Mouse (Mus musculus) embryonic facial prominence, embryonic 15.5 days (tissue): ENCODE results near the gene Syngr3. TPM values are rescaled to one million over a fixed set of nuclear protein-coding genes. Genes with fewer than 3 reads are reported as not detected.
"Not testable (repeated sequence)": the region's sequence is repeated elsewhere in the genome, so short reads cannot be mapped to it uniquely, and the experiment has no call there.

Experiments
- ATAC-seq: fragments of 200-750 bp; cut with Nextera tagmentation; 2 replicates; pipeline ENCODE4 v1.8.0; 2017; ENCODE audit warnings: low read depth, moderate TSS enrichment; ENCODE audit not compliant: insufficient number of reproducible peaks, low FRiP score, low TSS enrichment
- H3K27ac ChIP-seq: fragments of 300-500 bp; sonication (generic); replicated peaks from 2 replicates; pipeline ENCODE4 v1.5.1; 2015; ENCODE audit warnings: mild to moderate bottlenecking, inconsistent platforms
- H3K27me3 ChIP-seq: fragments of 300-500 bp; sonication (generic); 2 replicates; pipeline ENCODE4 v1.6.1; 2015; ENCODE audit warnings: inconsistent platforms
- H3K36me3 ChIP-seq: fragments of 300-500 bp; sonication (generic); 2 replicates; pipeline ENCODE4 v1.6.1; 2015; ENCODE audit warnings: mild to moderate bottlenecking, inconsistent platforms
- H3K4me1 ChIP-seq: fragments of 300-500 bp; sonication (generic); 2 replicates; pipeline ENCODE4 v1.6.1; 2015; ENCODE audit warnings: inconsistent platforms
- H3K4me2 ChIP-seq: fragments of 300-500 bp; sonication (generic); replicated peaks from 2 replicates; pipeline ENCODE4 v1.6.1; 2015; ENCODE audit warnings: mild to moderate bottlenecking, inconsistent platforms
- H3K4me3 ChIP-seq: fragments of 300-500 bp; sonication (generic); replicated peaks from 2 replicates; pipeline ENCODE4 v1.5.1; 2015; ENCODE audit warnings: mild to moderate bottlenecking, inconsistent platforms
- H3K9ac ChIP-seq: fragments of 300-500 bp; sonication (generic); 2 replicates; pipeline ENCODE4 v1.6.1; 2015; ENCODE audit warnings: inconsistent platforms
- H3K9me3 ChIP-seq: fragments of 300-500 bp; sonication (generic); replicated peaks from 2 replicates; pipeline ENCODE4 v1.6.1; 2016; ENCODE audit warnings: inconsistent platforms
- WGBS: fragments of 180-500 bp; shearing (Covaris S2); methylation state at CpG from one replicate; pipeline ENCODE4 v1.1.7; 2015; 5-methylcytosine and 5-hydroxymethylcytosine counted together
- polyA plus RNA-seq: library from polyadenylated mRNA; unstranded; fragments of >200 nt; fragmentation: Nextera tagmentation; extraction: Ambion mirVana; gene quantifications from 2 replicates; pipeline ENCODE4 v1.2.1, GENCODE M21; 2015

The Syngr3 gene
- polyA plus RNA-seq, 1 experiment from 2014 or later = 2.9 TPM

DNA sequence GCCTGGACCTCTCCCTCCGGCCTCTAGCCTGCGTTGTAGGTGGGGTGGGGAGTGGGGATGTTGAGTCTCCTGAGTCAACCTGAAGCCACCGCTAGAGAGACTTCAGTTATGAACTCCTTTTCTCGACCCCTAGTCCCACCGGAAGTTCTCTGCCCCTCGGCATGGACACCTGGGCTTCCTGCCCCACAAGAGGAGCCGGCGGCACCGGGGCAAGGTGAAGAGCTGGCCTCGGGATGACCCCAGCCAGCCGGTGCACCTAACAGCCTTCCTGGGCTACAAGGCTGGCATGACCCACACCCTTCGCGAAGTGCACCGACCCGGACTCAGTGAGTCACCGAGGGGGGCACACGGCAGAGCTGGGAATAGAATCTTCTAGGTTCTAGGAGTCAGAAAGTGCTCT is 38.4 kb upstream of the Syngr3 start:
- H3K9ac ChIP-seq = no peak overlapping the region
- no peak overlapping the region for H3K4me3 ChIP-seq
- no peak overlapping the region for H3K4me2 ChIP-seq
- no peak for ATAC-seq
- 70% methylated on average over 17 of the region's 17 CpGs for WGBS
- H3K9me3 ChIP-seq = no peaks in the 10 kb centered on the region
- H3K36me3 ChIP-seq = no peaks in the 10 kb centered on the region
- 0 out of 2 replicates have a peak, but pooled peaks cover 4% of the 10 kb centered on the region for H3K27me3 ChIP-seq
- H3K27ac ChIP-seq = no peak overlapping the region
- H3K4me1 ChIP-seq = peaks cover 7% of the 10 kb centered on the region; the same call in 1 of the 2 replicates

DNA sequence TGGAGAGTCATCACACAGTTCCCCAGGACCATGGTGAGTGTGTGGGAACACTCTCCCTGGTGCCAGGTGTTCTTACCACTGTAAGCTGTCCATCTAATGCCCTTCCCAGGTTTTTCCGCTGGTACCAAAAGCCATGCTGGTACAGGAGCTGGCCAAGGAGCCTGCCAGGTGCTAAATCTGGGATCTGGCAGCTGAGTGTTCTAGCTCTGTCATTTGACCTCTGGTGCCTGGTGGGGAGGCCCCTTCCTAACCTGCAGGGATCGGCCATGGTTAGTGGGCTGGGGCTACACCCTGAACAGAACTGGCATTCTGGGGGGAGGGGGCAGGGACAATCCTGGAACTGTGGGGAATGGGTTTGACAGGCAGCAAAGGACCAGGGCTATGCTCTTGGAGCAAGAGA is 37.9 kb upstream of the Syngr3 start, which contains the start of gene Rpl3l:
TSS of gene Rpl3l (plus strand) at position 203 of the 400 bp plus-strand sequence.
- Histone ChIP-seq H3K9me3 (no peaks in the 10 kb centered on the region), H3K4me1 (peaks cover 12% of the 10 kb centered on the region; the same call in 1 of the 2 replicates), H3K9ac (no peak within 1 kb of the TSS), H3K36me3 (0 out of 2 replicates have a peak, but pooled peaks cover 1% of the 10 kb centered on the region), H3K4me2 (no peak within 1 kb of the TSS), H3K4me3 (no peak within 1 kb of the TSS), H3K27me3 (0 out of 2 replicates have a peak, but pooled peaks cover 4% of the 10 kb centered on the region), H3K27ac (no peak within 1 kb of the TSS)
- ATAC-seq = no peak
- 53% methylated on average over 2 of the region's 2 CpGs for WGBS

DNA sequence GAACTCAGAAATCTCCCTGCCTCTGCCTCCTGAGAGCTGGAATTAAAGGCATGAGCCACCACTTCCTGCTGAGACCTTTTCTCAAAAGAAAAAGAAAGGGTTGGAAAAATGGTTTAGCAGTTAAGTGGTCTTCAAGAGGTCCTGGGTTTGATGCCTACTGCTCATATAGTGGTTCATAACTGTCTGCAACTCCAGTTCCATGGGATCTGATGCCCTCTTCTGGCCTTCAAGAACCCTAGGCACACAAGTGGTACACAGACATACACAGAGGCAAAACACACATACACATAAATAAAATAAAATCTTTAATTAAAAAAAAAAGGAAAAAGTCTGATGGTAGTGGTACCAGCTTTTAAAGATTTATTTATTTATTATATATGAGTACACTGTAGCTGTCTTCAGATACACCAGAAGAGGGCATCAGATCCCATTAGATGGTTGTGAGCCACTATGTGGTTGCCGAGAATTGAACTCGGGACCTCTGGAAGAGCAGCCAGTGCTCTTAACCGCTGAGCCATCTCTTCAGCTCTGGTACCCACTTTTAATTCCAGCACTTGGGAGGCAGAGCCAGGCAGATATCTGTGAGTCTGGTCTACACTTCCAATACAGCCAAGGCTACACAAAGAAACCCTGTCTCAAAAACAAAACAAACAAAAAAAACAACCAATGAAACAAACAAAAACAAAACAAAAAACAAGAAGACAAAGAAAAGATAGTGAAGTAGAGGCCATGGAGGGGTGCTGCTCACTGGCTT is 36.1 kb upstream of the Syngr3 start:
- peaks cover 15% of the 10 kb centered on the region for H3K36me3 ChIP-seq
- no peak overlapping the region for H3K27ac ChIP-seq
- no peak overlapping the region for H3K4me2 ChIP-seq
- H3K9ac ChIP-seq = no peak overlapping the region
- H3K9me3 ChIP-seq = no peaks in the 10 kb centered on the region
- no peak overlapping the region for H3K4me3 ChIP-seq
- H3K4me1 ChIP-seq = peaks cover 26% of the 10 kb centered on the region
- no peak for ATAC-seq
- WGBS = 63% methylated on average over 3 of the region's 3 CpGs
- no peaks in the 10 kb centered on the region for H3K27me3 ChIP-seq

GRCm38 (mm10) chr17:24724184-24724583 is 34.4 kb upstream of the Syngr3 start, which contains the start of gene Ndufb10:
Gene Ndufb10 (minus strand): TSS chr17:24724478.
- H3K9ac ChIP-seq = peak within 1 kb of the TSS; percentile 92
- under 1% methylated on average over 30 of the region's 30 CpGs for WGBS
- H3K27me3 ChIP-seq = no peaks in the 10 kb centered on the region
- peaks cover 26% of the 10 kb centered on the region for H3K4me1 ChIP-seq
- H3K36me3 ChIP-seq = peaks cover 15% of the 10 kb centered on the region
- peak within 1 kb of the TSS; percentile 86 for H3K27ac ChIP-seq
- peak within 1 kb of the TSS; percentile 62 for H3K4me2 ChIP-seq
- ATAC-seq = peak; percentile 69
- H3K4me3 ChIP-seq = peak within 1 kb of the TSS; percentile 93
- no peaks in the 10 kb centered on the region for H3K9me3 ChIP-seq

GRCm38 (mm10) chr17:24723881-24724180 is 34.1 kb upstream of the Syngr3 start:
- under 1% methylated on average over 15 of the region's 15 CpGs for WGBS
- peak overlapping the region; percentile 86 for H3K27ac ChIP-seq
- H3K9ac ChIP-seq = peak overlapping the region; percentile 92
- H3K9me3 ChIP-seq = no peaks in the 10 kb centered on the region
- H3K36me3 ChIP-seq = peaks cover 15% of the 10 kb centered on the region
- peak overlapping the region; percentile 93 for H3K4me3 ChIP-seq
- H3K27me3 ChIP-seq = no peaks in the 10 kb centered on the region
- 0 out of 2 replicates have a peak, but pooled peaks have one; percentile 1 for ATAC-seq
- H3K4me2 ChIP-seq = peak overlapping the region; percentile 62
- H3K4me1 ChIP-seq = peaks cover 28% of the 10 kb centered on the region

DNA sequence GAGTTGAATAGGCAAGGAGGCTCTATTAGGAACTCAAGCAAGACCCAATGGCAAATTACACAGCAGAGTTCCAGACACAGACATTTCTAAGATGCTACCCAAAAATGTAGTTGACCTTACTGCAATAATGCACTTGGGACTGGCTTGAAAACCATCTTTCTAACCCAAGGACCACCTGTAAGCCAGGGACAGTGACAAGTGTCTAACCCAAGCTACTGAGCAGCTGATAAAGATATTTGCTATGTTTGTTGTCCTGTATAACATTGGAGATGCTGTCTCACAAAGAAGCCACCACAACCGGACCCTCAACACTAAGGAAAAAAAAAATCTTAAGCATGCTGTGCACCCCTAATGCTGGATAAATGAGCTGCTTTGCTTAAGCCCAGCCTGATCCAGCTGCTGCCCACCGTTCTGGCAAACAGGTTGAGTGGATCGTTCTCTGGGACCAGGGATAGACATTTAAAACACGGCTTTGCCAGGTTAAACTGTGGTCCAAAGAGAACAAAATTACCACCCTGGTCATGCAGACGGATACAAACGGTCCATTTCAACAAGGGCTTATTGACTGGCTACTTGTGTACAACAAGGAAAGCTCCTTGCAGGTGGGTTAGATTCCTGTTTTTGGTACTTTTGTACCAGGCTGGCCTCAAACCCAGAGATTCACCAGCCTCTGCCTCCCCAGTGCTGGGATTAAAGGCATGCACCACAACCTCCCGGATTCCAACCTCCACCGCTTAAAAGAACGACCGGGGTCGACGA is 33.5 kb upstream of the Syngr3 start:
- Histone ChIP-seq H3K4me2 (peak overlapping the region; percentile 62), H3K4me1 (peaks cover 32% of the 10 kb centered on the region), H3K4me3 (peak overlapping the region; percentile 93), H3K27ac (peak overlapping the region; percentile 86), H3K9me3 (no peaks in the 10 kb centered on the region), H3K36me3 (peaks cover 15% of the 10 kb centered on the region), H3K27me3 (no peaks in the 10 kb centered on the region), H3K9ac (peak overlapping the region; percentile 92)
- ATAC-seq = no peak
- 1% methylated on average over 12 of the region's 12 CpGs for WGBS

DNA sequence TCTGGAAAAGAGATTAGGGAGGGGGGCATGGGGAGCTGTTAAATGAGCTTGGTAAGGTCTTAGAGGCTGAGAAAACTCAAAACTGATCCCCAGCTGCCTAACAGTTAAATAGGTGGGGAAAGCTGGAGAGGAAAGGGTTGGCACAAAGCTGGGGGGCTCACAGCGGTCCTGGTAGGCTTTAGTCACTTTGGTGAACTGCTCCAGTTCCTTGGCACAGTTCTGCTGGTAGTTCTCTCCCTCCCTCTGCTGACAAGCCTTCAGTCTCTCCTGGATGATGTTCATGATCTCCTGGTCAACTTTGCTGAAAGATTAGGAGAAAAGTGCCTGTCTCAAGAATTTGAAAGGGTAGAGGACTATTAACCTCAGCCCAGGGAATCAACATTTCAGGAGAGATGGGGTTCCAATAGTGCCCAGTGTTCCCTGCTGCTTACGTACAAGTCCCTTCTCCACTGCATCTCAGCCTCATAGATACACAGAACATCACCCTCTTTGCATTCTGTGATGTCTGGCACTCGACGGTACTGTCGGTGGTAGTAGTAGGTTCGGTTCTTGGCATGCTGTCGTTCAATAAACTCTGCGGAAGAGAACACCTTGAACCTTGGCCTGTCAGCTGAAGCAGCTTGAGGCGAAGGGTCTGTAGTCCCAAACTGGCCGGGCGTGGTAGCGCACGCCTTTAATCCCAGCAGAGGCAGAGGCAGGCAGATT is 32.6 kb upstream of the Syngr3 start:
- 0 out of 2 replicates have a peak overlapping the region, but pooled peaks have one; percentile 29 for H3K27ac ChIP-seq
- peaks cover 22% of the 10 kb centered on the region for H3K36me3 ChIP-seq
- no peaks in the 10 kb centered on the region for H3K9me3 ChIP-seq
- H3K4me2 ChIP-seq = peak overlapping the region; percentile 62
- WGBS = 29% methylated on average over 13 of the region's 13 CpGs
- H3K4me3 ChIP-seq = peak overlapping the region; percentile 93; the same call in 1 of the 2 replicates
- peaks cover 32% of the 10 kb centered on the region for H3K4me1 ChIP-seq
- no peak for ATAC-seq
- no peaks in the 10 kb centered on the region for H3K27me3 ChIP-seq
- H3K9ac ChIP-seq = 0 out of 2 replicates have a peak overlapping the region, but pooled peaks have one; percentile 3

DNA sequence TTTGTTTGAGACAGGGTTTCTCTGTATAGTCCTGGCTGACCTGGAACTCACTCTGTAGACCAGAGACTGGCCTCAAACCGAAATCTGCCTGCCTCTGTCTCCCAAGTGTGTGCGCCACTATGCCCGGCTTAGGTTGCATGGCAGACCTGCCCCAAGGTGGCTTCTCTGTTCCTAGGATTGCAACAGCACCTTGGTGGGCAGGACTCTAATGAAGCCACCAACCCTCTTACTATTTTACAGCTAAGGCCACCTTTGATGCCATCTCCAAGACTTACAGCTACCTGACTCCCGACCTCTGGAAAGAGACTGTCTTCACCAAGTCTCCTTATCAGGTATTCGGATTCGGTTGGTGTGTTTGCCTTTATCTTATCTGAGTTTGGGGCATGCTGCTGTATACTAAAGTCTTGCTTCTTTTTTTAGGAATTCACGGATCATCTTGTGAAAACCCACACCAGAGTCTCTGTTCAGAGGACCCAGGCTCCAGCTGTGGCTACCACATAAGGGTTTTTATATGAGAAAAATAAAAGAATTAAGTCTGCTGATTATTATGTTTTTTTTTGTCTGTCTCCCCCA is 31.7 kb upstream of the Syngr3 start:
- H3K27ac ChIP-seq, ATAC-seq, H3K9me3 ChIP-seq, H3K27me3 ChIP-seq: not testable (repeated sequence)
- Histone ChIP-seq H3K4me2 (peak overlapping the region; percentile 68), H3K9ac (peak overlapping the region; percentile 22; the same call in 1 of the 2 replicates), H3K4me3 (peak overlapping the region; percentile 93), H3K4me1 (peaks cover 32% of the 10 kb centered on the region), H3K36me3 (peaks cover 24% of the 10 kb centered on the region)
- WGBS = 67% methylated on average over 7 of the region's 7 CpGs

DNA sequence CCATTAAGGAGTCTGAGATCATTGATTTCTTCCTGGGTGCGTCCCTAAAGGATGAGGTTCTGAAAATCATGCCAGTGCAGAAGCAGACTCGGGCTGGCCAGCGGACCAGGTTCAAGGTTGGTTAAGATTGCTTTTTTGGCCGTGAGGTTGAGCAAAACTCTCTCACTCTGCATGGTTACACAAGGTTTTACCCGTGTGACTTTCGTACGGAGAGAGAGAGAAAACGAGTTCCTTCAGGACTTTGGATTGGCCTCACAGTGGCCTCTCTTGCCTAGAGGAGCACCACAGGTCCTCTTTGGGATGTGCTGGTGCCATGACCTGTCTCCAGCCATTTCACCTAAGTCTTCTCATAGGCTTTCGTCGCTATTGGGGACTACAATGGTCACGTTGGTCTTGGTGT is 30.9 kb upstream of the Syngr3 start:
- Histone ChIP-seq H3K9ac (peak overlapping the region; percentile 78), H3K4me2 (peak overlapping the region; percentile 68), H3K36me3 (peaks cover 29% of the 10 kb centered on the region), H3K4me1 (peaks cover 32% of the 10 kb centered on the region), H3K4me3 (peak overlapping the region; percentile 93), H3K27ac (peak overlapping the region; percentile 89; the same call in 1 of the 2 replicates)
- ATAC-seq, H3K9me3 ChIP-seq, H3K27me3 ChIP-seq: not testable (repeated sequence)
- WGBS = 0% methylated on average over 11 of the region's 11 CpGs

DNA sequence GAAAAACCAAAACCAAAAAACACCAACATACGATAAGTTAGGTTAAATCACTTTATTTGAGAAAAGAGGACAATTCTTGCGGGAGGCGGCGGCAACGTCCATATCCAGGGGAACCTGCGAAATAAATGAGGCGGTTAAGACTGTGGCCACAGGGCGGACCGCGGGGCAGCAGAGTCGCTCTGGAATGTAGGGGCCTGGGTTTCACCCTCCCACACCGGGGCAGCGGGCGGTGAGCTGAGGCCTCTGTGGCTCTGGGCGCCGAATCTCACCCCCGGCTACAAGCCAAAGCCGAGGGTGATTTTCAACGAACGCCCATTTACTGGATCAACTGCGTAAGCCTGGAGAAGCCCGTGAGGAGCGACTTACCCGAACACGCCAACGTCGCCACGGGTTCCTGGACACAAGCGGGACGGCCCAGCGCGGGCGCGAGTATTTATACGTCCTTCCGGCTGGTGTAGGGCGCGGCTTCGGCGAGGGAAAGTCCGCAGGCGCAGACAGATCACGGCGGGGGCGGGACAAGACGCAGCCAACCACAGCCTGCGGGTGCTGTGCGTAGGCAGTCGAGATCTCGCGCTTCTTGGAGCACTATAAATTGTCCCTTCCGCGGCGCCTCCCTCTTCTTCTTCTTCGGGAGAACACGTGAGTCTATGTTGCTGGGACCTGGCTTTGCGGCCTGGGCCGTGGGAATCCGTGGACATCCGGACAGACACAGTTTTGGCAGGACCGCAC is 29.9 kb upstream of the Syngr3 start:
- Histone ChIP-seq H3K4me3 (peak overlapping the region; percentile 93), H3K36me3 (peaks cover 35% of the 10 kb centered on the region), H3K9me3 (no peaks in the 10 kb centered on the region), H3K27me3 (no peaks in the 10 kb centered on the region), H3K9ac (peak overlapping the region; percentile 95), H3K4me1 (peaks cover 32% of the 10 kb centered on the region), H3K4me2 (peak overlapping the region; percentile 68), H3K27ac (peak overlapping the region; percentile 89)
- under 1% methylated on average over 61 of the region's 61 CpGs for WGBS
- peak; percentile 99 for ATAC-seq
